Mouse (Mus musculus): ENCODE measurements around the gene Pbx1.

DNA sequence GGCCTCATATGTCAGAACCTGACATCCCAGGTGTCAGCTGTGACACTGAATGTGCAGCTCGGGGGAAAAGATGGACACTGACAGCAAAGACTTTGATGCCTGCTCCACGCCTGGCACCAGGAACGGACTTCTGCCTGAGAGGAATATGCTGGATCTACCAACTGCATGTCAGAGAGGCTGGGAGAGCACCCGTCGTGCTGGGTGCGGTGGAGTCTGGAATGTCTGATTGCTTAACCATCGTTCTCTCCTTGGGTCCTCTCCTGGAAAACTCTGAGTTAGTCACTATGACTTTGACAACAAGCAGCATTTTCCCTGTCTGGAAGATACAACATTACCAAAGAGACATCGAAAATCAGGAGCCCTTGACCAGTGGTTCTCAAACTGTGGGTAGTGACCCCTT lies 322.3 kb downstream of the Pbx1 start:
- TF ChIP-seq CTCF (IDR thresholded peaks at IDR 0.05; ENCODE audit: borderline replicate concordance, extremely low read depth, insufficient read depth, insufficient read length): no peak
- TF ChIP-seq POLR2A (IDR thresholded peaks at IDR 0.05; ENCODE audit: borderline replicate concordance, extremely low read depth, insufficient read depth, insufficient read length, poor library complexity, severe bottlenecking): no peak

Measured in brain, embryonic 14.5 days (tissue).